Mouse (Mus musculus): Measurements from ENCODE around the gene Lce3e. TPM values are rescaled to one million over a fixed set of nuclear protein-coding genes. Genes with fewer than 3 reads are reported as not detected.

The Lce3e gene
- polyA plus RNA-seq, 1 experiment from 2014 or later = not detected

GRCm38 (mm10) chr3:93015460-93016104 is 48.7 kb downstream of the Lce3e start, which contains the start of gene Crct1:
Gene Crct1 (minus strand): TSS chr3:93015687.
- 33% methylated on average over 3 of the region's 4 CpGs for WGBS
- no peak for ATAC-seq
- no peak for TF ChIP-seq CTCF (IDR thresholded peaks at IDR 0.05; ENCODE audit: low read depth)

More at GRCm38 (mm10) chr3:93015460-93016104, 48.7 kb downstream of the Lce3e start, which contains the start of gene Crct1:
- Histone ChIP-seq H3K27ac (ENCODE audit: low read depth, low read length) (no peak within 1 kb of the TSS), H3K4me1 (replicated peaks; ENCODE audit: control insufficient read depth, insufficient read depth, low read length) (no peaks in the 10 kb centered on the region), H3K9me3 (ENCODE audit: control insufficient read depth) (no peaks in the 10 kb centered on the region), H3K27me3 (replicated peaks; ENCODE audit: control insufficient read depth, insufficient read depth, low read length) (no peaks in the 10 kb centered on the region), H3K36me3 (ENCODE audit: control insufficient read depth, insufficient read depth) (no peaks in the 10 kb centered on the region), H3K4me2 (replicated peaks; ENCODE audit: low read depth) (peak within 1 kb of the TSS; percentile 92), H3K9ac (ENCODE audit: low read depth, low read length) (0 out of 2 replicates have a peak within 1 kb of the TSS, but pooled peaks have one; percentile 26), H3K4me3 (ENCODE audit: low read depth, low read length) (peak within 1 kb of the TSS; percentile 45)

Other genes starting within 250 kb of the Lce3e start
- not detected in 2 replicates for gene Lce1f, start 246.7 kb upstream of the Lce3e start, polyA plus RNA-seq (2015; fragmentation: Nextera tagmentation; extraction: Ambion mirVana)
- gene Gm38119, start 228.0 kb upstream of the Lce3e start, polyA plus RNA-seq (2015; fragmentation: Nextera tagmentation; extraction: Ambion mirVana) = not detected in 2 replicates
- not detected in 2 replicates for gene Lce1g, start 214.7 kb upstream of the Lce3e start, polyA plus RNA-seq (2015; fragmentation: Nextera tagmentation; extraction: Ambion mirVana)
- not detected in 2 replicates for gene Lce1h, start 202.0 kb upstream of the Lce3e start, polyA plus RNA-seq (2015; fragmentation: Nextera tagmentation; extraction: Ambion mirVana)
- gene Lce1i, start 188.2 kb upstream of the Lce3e start, polyA plus RNA-seq (2015; fragmentation: Nextera tagmentation; extraction: Ambion mirVana) = not detected in 2 replicates
- not detected in 2 replicates for gene Lce1j, start 176.5 kb upstream of the Lce3e start, polyA plus RNA-seq (2015; fragmentation: Nextera tagmentation; extraction: Ambion mirVana)
- gene Lce1k, start 159.2 kb upstream of the Lce3e start, polyA plus RNA-seq (2015; fragmentation: Nextera tagmentation; extraction: Ambion mirVana) = not detected in 2 replicates
- not detected in 2 replicates for gene Kprp, start 139.8 kb upstream of the Lce3e start, polyA plus RNA-seq (2015; fragmentation: Nextera tagmentation; extraction: Ambion mirVana)
- not detected in 2 replicates for gene Lce1l, start 115.8 kb upstream of the Lce3e start, polyA plus RNA-seq (2015; fragmentation: Nextera tagmentation; extraction: Ambion mirVana)
- gene 2310050C09Rik, start 96.8 kb upstream of the Lce3e start, polyA plus RNA-seq (2015; fragmentation: Nextera tagmentation; extraction: Ambion mirVana) = not detected in 2 replicates
- gene Lce3a, start 40.8 kb upstream of the Lce3e start, polyA plus RNA-seq (2015; fragmentation: Nextera tagmentation; extraction: Ambion mirVana) = not detected in 2 replicates
- not detected in 2 replicates for gene Lce3b, start 34.1 kb upstream of the Lce3e start, polyA plus RNA-seq (2015; fragmentation: Nextera tagmentation; extraction: Ambion mirVana)
- not detected in 2 replicates for gene Lce3c, start 22.6 kb upstream of the Lce3e start, polyA plus RNA-seq (2015; fragmentation: Nextera tagmentation; extraction: Ambion mirVana)
- not detected in 2 replicates for gene Lce3d, start 9.7 kb upstream of the Lce3e start, polyA plus RNA-seq (2015; fragmentation: Nextera tagmentation; extraction: Ambion mirVana)
- not detected in 2 replicates for gene Lce3f, start 25.2 kb downstream of the Lce3e start, polyA plus RNA-seq (2015; fragmentation: Nextera tagmentation; extraction: Ambion mirVana)
- not detected in 2 replicates for gene Crct1, start 48.6 kb downstream of the Lce3e start, polyA plus RNA-seq (2015; fragmentation: Nextera tagmentation; extraction: Ambion mirVana)
- gene Lce1m, start 52.0 kb downstream of the Lce3e start, polyA plus RNA-seq (2015; fragmentation: Nextera tagmentation; extraction: Ambion mirVana) = not detected in 2 replicates
- gene Gm4858, start 101.8 kb downstream of the Lce3e start, polyA plus RNA-seq (2015; fragmentation: Nextera tagmentation; extraction: Ambion mirVana) = not detected in 2 replicates
- not detected in 2 replicates for gene Crnn, start 177.7 kb downstream of the Lce3e start, polyA plus RNA-seq (2015; fragmentation: Nextera tagmentation; extraction: Ambion mirVana)
- gene Flg2, start 230.2 kb downstream of the Lce3e start, polyA plus RNA-seq (2015; fragmentation: Nextera tagmentation; extraction: Ambion mirVana) = not detected in 2 replicates

Data from intestine, postnatal 0 days (tissue).